Mouse (Mus musculus): ENCODE measurements around the gene Map7d1. TPM values are rescaled to one million over a fixed set of nuclear protein-coding genes. Genes with fewer than 3 reads are reported as not detected.

Map7d1 gene
- polyA plus RNA-seq, 1 experiment from 2014 or later = 27.6 TPM

GRCm38 (mm10) chr4:126251655-126252254 lies 4.4 kb downstream of the Map7d1 start:
- ATAC-seq = no peak
- Histone ChIP-seq H3K9ac (no peak overlapping the region), H3K27me3 (replicated peaks) (no peaks in the 10 kb centered on the region), H3K36me3 (no peaks in the 10 kb centered on the region), H3K4me2 (replicated peaks) (peak overlapping the region; percentile 30), H3K4me3 (replicated peaks) (no peak overlapping the region), H3K9me3 (no peaks in the 10 kb centered on the region), H3K4me1 (replicated peaks) (peaks cover 44% of the 10 kb centered on the region), H3K27ac (peak overlapping the region; percentile 32; the same call in 1 of the 2 replicates)
- WGBS = 53% methylated on average over 11 of the region's 11 CpGs

GRCm38 (mm10) chr4:126250659-126251058 lies 5.5 kb downstream of the Map7d1 start:
- no peak for ATAC-seq
- Histone ChIP-seq H3K4me3 (replicated peaks) (no peak overlapping the region), H3K9ac (no peak overlapping the region), H3K36me3 (no peaks in the 10 kb centered on the region), H3K27me3 (replicated peaks) (no peaks in the 10 kb centered on the region), H3K9me3 (no peaks in the 10 kb centered on the region), H3K4me2 (replicated peaks) (no peak overlapping the region), H3K4me1 (replicated peaks) (peaks cover 44% of the 10 kb centered on the region), H3K27ac (no peak overlapping the region)
- 29% methylated on average over 4 of the region's 4 CpGs for WGBS

DNA sequence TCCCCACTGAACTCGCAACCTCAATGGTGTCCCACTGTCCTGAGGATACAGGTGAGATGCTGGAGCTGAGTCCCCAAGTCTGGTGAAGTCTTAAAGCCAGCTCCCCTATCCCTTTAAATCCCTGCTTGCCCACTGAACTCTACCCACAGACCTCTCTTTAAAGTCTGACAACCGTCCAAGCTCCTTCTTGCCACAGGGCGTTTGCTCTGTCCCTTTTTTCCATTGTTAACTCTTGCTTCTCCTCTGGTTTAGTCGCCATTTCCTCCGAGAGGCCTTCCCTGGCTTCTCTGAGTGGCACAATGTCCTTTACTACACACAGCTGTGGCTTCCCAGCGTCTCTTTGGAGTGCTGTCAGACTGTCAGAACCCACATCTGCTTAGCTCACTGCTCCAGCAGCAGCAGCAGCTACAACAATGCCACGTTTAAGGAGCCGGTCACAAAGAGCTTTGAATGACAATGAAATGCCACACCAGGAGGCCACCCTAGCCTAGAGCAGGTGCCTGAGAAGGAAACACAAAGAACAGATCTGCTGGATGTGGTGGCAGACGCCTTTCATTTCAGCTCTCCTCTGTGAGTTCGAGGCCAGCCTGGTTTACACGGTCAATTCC lies 7.8 kb downstream of the Map7d1 start:
- WGBS = 40% methylated on average over 11 of the region's 11 CpGs

GRCm38 (mm10) chr4:126246202-126246889 lies 9.8 kb downstream of the Map7d1 start:
- no peak for ATAC-seq
- WGBS = 76% methylated on average over 13 of the region's 13 CpGs
- no peak overlapping the region for H3K4me2 ChIP-seq (replicated peaks)
- no peak overlapping the region for H3K9ac ChIP-seq
- no peaks in the 10 kb centered on the region for H3K27me3 ChIP-seq (replicated peaks)
- H3K27ac ChIP-seq = no peak overlapping the region
- H3K9me3 ChIP-seq = no peaks in the 10 kb centered on the region
- peaks cover 4% of the 10 kb centered on the region; the same call in 1 of the 2 replicates for H3K36me3 ChIP-seq
- H3K4me3 ChIP-seq (replicated peaks) = no peak overlapping the region
- H3K4me1 ChIP-seq (replicated peaks) = peaks cover 13% of the 10 kb centered on the region

More for the DNA sequence above, 7.8 kb downstream of the Map7d1 start:
- no peak for ATAC-seq
- H3K36me3 ChIP-seq = no peaks in the 10 kb centered on the region
- no peak overlapping the region for H3K27ac ChIP-seq
- H3K4me3 ChIP-seq (replicated peaks) = no peak overlapping the region
- no peaks in the 10 kb centered on the region for H3K9me3 ChIP-seq
- no peak overlapping the region for H3K4me2 ChIP-seq (replicated peaks)
- peaks cover 30% of the 10 kb centered on the region for H3K4me1 ChIP-seq (replicated peaks)
- no peak overlapping the region for H3K9ac ChIP-seq
- H3K27me3 ChIP-seq (replicated peaks) = no peaks in the 10 kb centered on the region

GRCm38 (mm10) chr4:126242510-126242909 lies 13.6 kb downstream of the Map7d1 start:
- peaks cover 5% of the 10 kb centered on the region; the same call in 1 of the 2 replicates for H3K4me1 ChIP-seq (replicated peaks)
- WGBS = 92% methylated on average over 6 of the region's 6 CpGs
- H3K4me2 ChIP-seq (replicated peaks) = no peak overlapping the region
- no peak for ATAC-seq
- no peak overlapping the region for H3K9ac ChIP-seq
- H3K36me3 ChIP-seq = peaks cover 20% of the 10 kb centered on the region
- no peak overlapping the region for H3K4me3 ChIP-seq (replicated peaks)
- H3K27me3 ChIP-seq (replicated peaks) = no peaks in the 10 kb centered on the region
- no peak overlapping the region for H3K27ac ChIP-seq
- H3K9me3 ChIP-seq = no peaks in the 10 kb centered on the region

- H3K36me3 ChIP-seq = peaks cover 22% of the 10 kb centered on the region
- no peak for ATAC-seq
- no peak overlapping the region for H3K4me3 ChIP-seq (replicated peaks)
- no peak overlapping the region for H3K9ac ChIP-seq
- no peak overlapping the region for H3K27ac ChIP-seq
- H3K4me2 ChIP-seq (replicated peaks) = no peak overlapping the region
- peaks cover 5% of the 10 kb centered on the region for H3K4me1 ChIP-seq (replicated peaks)
- H3K27me3 ChIP-seq (replicated peaks) = no peaks in the 10 kb centered on the region
- H3K9me3 ChIP-seq = no peaks in the 10 kb centered on the region
- 53% methylated on average over 9 of the region's 9 CpGs for WGBS
Observed at GRCm38 (mm10) chr4:126241956-126242355, 14.2 kb downstream of the Map7d1 start.

GRCm38 (mm10) chr4:126239862-126240475 lies 16.2 kb downstream of the Map7d1 start:
- peaks cover 35% of the 10 kb centered on the region for H3K36me3 ChIP-seq
- no peak overlapping the region for H3K4me2 ChIP-seq (replicated peaks)
- no peaks in the 10 kb centered on the region for H3K27me3 ChIP-seq (replicated peaks)
- no peak overlapping the region for H3K27ac ChIP-seq
- no peak overlapping the region for H3K9ac ChIP-seq
- peaks cover 5% of the 10 kb centered on the region for H3K4me1 ChIP-seq (replicated peaks)
- ATAC-seq = no peak
- WGBS = 89% methylated on average over 13 of the region's 13 CpGs
- H3K4me3 ChIP-seq (replicated peaks) = no peak overlapping the region
- no peaks in the 10 kb centered on the region for H3K9me3 ChIP-seq

DNA sequence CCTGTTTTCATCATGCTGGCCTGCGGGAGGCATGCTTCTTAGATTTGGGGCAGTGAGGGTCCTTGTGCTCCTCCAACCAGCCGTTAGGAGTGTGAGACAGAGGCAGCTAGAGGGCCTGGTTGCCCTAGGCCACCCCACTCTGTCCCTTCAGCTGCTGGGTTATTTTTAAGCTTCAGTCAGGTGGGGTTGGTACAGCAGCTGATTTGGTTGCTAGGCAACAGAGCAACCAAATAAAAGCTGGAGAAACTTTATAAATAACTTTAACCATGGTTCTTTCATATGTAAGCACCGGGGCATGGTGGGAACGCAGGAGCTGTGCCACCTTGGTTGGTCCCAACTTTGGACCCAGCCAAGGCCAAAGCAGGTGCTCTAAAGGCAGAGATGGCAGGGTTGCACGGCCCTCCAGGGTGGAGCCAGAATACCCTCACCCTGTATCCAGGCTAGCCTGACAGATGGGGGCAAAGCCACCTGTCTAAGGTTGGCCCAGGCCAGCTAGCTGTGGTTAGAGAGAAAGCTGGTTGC lies 18.4 kb downstream of the Map7d1 start:
- Histone ChIP-seq H3K4me3 (replicated peaks) (no peak overlapping the region), H3K27me3 (replicated peaks) (no peaks in the 10 kb centered on the region), H3K4me2 (replicated peaks) (no peak overlapping the region), H3K9me3 (no peaks in the 10 kb centered on the region), H3K4me1 (replicated peaks) (peaks cover 8% of the 10 kb centered on the region), H3K36me3 (peaks cover 54% of the 10 kb centered on the region), H3K9ac (no peak overlapping the region), H3K27ac (no peak overlapping the region)
- no peak for ATAC-seq
- 64% methylated on average over 5 of the region's 5 CpGs for WGBS

DNA sequence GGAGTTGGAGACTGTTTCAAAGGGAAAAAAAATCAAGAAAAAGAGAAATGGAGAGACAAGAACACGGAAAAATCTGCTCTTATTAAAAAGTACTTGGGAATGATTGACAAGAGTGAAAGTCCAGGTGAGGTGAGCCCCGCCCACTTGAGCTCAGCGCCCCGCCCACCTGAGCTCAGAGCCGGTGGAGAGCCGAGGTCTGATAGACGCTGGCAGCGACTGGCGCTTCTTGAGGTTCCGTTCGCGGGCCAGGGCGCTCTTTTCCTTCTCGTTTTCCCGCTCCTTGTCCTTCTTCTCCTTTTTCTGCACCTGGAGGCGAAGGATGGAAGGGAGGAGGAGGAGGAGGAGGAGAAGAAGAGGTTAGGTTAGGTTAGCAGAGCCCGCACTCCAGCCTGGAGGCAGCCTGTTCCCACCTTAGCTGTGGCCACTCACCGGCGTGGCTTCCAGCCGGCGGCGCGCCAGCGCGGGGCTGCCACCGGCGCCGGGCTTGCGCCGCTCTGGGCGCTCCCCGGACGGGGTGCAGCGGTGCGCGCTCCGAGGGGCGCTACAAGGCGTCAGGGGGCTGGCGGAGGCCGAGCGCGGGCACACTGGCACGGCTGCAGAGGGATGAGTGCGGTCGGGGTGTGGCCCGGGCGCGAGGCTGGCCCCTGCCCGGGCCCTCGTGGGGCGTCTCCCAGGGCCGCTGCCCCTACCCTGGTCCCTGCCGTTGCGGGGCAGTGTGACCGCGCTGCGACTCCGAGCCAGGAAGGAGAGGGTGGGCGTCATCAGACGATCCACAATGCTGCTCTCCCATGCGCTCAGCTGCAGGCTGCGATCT lies 19.5 kb downstream of the Map7d1 start:
- H3K27ac ChIP-seq = no peak overlapping the region
- peaks cover 8% of the 10 kb centered on the region for H3K4me1 ChIP-seq (replicated peaks)
- peaks cover 60% of the 10 kb centered on the region for H3K36me3 ChIP-seq
- ATAC-seq = peak; percentile 80
- 45% methylated on average over 53 of the region's 63 CpGs for WGBS
- no peaks in the 10 kb centered on the region for H3K27me3 ChIP-seq (replicated peaks)
- peak overlapping the region; percentile 13 for H3K9ac ChIP-seq
- peak overlapping the region; percentile 69 for H3K4me2 ChIP-seq (replicated peaks)
- H3K9me3 ChIP-seq = no peaks in the 10 kb centered on the region
- H3K4me3 ChIP-seq (replicated peaks) = peak overlapping the region; percentile 31

DNA sequence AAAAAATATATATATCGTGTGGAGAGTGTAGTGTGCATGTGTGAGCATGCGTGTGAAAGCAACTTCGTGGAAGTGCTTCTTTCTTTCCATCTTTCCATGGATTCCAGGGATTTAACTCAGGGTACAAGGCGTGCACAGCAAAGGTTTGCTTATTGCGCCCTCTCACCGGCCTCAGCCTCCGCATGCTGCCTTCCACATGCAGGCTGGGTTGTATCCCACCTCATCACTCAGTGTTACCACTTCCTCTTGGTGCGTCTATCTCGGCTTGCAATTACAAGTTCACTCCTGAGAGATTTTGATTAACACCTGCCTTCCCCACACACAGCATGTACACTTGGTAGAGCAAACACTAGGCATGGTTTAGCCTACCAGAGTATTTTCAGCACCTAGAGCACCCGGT lies 21.0 kb downstream of the Map7d1 start:
- no peak overlapping the region for H3K27ac ChIP-seq
- H3K4me1 ChIP-seq (replicated peaks) = peaks cover 8% of the 10 kb centered on the region
- H3K36me3 ChIP-seq = peaks cover 63% of the 10 kb centered on the region
- H3K27me3 ChIP-seq (replicated peaks) = no peaks in the 10 kb centered on the region
- no peaks in the 10 kb centered on the region for H3K9me3 ChIP-seq
- no peak overlapping the region for H3K9ac ChIP-seq
- H3K4me2 ChIP-seq (replicated peaks) = no peak overlapping the region
- 87% methylated on average over 10 of the region's 10 CpGs for WGBS
- no peak overlapping the region for H3K4me3 ChIP-seq (replicated peaks)
- ATAC-seq = no peak

DNA sequence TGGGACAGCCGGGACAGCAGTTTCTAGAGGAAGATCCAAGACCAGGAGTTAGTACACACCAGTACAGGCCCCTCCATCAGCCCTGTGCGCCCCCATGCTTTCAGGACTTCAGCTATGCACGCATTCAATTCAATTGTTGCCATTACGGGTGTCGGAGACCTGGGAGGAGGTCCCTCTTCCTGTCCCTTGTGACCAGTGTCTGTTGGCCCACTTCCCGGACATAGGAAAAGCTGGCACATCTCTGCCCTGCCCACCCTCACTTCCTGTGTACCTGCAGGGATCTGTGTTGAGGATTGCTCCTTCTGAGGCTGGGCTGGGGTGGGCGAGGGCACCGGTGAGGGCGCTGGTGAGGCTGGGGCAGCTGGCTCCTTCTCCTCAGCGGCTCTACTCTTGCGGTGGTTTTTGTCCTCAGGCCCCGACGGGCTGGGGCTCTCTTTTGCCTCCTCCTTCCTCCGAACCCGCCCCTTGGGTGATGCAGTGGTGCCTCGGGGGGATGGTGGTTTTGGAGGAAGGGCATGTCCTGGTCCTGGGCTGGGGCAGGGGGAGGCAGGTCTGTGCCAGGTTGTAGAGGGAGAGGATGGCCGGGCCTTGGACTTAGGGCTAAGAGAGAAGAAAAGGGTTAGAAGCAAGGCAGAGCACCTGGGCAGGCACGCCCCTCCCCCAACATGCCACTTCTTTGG lies 21.5 kb downstream of the Map7d1 start:
- 89% methylated on average over 18 of the region's 18 CpGs for WGBS
- Histone ChIP-seq H3K36me3 (peaks cover 57% of the 10 kb centered on the region), H3K4me2 (replicated peaks) (no peak overlapping the region), H3K4me3 (replicated peaks) (no peak overlapping the region), H3K9ac (no peak overlapping the region), H3K27ac (no peak overlapping the region), H3K9me3 (no peaks in the 10 kb centered on the region), H3K27me3 (replicated peaks) (no peaks in the 10 kb centered on the region), H3K4me1 (replicated peaks) (peaks cover 10% of the 10 kb centered on the region)
- ATAC-seq = no peak

Measured in intestine, embryonic 15.5 days (tissue).